Mouse (Mus musculus) left cerebral cortex, adult 18-20 months (tissue): ENCODE measurements around the gene Junb. TPM values are rescaled to one million over a fixed set of nuclear protein-coding genes. Genes with fewer than 3 reads are reported as not detected.

Experiments used
- DNase-seq, 2 experiments: peaks; one replicate each; pipeline ENCODE4 v3.0.0; 2021 to 2022; ENCODE audit warnings: low spot score in 2 of 2, mixed read lengths in 1 of 2
- long read RNA-seq, 2 experiments: library from polyadenylated mRNA; stranded (forward); transcript quantifications; one replicate each; pipeline ENCODE4 v2.0.0; 2021
- total RNA-seq, 2 experiments: library from RNA; stranded (reverse); gene quantifications; 2 replicates each; pipeline ENCODE4 v1.2.3; 2021

The Junb gene
- total RNA-seq: 100 to 1,000 TPM; 119 to 130 TPM
- long read RNA-seq, experiment 1, transcript Junb-201 (1 exons, 1,809 nt): major isoform, 338 of 339 reads
- long read RNA-seq, experiment 1, partial matches to known transcripts: 0 of 339 reads
- long read RNA-seq, experiment 1, other reads (novel, unspliced or antisense): 1 of 339 reads
- long read RNA-seq, experiment 2, transcript Junb-201 (1 exons, 1,809 nt): major isoform, 252 of 252 reads
- long read RNA-seq, experiment 2, partial matches to known transcripts: 0 of 252 reads
- long read RNA-seq, experiment 2, other reads (novel, unspliced or antisense): 0 of 252 reads

- peak; percentile 97 to 98 for DNase-seq
Observed at GRCm38 (mm10) chr8:84978248-84978940, at the start of gene Junb. Gene Junb, minus strand, starts transcription at chr8:84978718.

DNA sequence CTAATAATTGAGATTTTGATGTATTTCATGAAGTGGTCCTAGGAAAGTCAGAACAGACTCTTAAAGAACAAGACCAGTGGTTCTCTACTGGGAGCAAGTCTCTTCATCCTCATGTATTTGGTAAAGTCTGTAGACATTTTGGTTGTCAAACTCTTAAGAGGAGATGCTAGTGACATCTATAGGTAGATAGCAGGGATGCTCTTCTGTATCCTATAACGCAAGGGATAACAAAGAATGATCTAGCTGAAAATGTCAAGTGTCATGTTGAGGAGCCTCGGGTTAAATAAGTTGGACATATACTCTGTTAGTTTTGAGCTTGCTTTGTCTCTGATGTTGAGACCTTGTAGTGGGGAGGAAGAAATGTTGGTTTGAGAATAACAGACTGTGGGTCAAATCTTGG, 49.4 kb upstream of the Junb start:
- no peak for DNase-seq

DNA sequence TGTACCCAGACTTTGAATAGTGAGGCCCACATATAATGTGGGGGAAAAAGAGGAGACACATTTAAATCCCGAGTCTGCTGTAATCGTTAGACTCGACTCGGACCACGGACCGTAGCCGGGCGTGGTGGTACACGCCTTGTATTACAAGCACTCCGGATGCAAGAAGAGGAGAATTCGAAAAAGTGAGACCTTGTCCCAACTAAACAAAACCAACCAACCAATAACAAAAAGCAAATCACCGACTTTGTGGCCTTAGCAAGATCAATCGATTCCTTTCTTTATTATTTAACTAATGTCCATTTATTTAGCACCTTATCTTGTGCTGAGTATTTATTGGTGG, 49.0 kb upstream of the Junb start:
- DNase-seq: no peak

DNA sequence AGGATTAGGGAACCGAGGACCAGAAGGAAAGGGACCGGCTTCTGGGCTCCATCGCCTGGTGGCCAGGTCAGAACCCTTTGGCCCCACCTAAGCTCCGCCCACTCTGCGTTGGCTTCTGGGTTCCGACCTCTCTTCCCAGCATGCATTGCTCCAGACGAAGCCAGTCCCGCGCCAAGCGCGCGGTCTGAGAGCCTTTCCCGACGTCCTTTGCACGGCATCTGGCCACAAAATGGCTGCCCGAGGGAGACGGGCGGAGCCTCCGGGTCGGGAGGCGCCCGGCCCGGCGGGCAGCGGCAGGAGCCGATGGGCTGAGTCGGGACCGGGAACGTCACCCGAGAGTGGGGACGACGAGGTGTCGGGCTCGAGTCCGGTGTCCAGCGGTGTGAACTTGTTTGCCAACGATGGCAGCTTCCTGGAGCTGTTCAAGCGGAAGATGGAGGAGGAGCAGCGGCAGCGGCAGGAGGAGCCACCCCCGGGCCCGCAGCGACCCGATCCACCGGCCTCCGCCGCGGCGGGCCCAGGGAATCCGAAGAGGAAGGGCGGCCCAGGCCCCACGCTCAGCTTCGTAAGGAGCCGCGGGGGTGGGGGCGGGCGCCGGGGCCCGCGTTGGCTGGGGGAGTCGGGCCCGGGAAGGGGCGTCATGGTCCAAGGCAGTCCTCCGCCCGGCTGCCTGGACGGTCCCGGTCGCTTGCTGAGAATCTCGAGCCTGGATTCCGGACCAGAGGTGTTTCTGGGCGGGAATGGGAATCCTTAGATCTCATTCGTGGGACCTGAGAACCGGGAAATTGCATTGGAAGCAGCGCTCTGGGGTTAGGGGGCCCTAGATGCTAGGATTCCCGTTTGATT, 48.4 kb upstream of the Junb start, which contains the start of gene Trir:
TSS of gene Trir (plus strand) at position 154 of the 846 bp plus-strand sequence.
- peak; percentile 95 to 96 for DNase-seq

DNA sequence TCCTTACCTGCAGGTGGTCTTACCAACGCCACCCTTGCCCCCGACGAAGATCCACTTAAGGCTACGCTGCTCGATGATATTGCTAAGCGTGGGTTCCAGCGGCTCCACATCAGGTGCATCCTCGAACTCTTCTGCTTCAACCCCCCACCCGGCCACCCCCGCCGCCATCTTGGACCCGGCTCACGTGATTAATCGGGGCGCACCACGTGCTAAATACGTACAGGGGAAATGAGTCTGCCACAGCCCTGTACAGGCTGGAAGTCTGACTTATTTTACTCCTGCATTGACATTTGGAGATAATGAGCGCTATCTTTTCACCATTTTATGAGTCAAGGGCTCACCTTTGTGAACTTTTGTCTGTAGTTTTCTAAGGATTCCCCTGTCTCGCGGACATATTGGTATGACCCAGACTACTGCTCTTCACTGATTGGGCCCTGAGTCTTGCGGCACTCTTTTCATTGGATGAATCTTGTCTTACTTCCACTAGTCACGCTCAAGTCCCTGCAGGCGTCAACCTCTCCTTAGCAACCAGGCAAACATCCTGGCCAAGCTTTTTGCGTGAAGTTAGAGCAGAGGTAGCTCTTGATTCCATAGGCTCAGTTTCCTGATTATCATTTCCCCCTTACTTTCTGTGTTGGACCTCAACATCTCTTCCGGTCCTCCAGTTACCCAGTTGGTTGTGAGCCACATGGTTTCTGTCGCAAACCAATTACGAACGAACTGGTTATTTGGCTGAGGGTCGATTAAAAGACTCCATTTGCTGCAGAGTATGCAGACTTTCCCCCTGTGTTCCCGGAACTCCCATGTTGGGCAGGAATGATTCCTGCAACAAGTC, 46.8 kb upstream of the Junb start, which contains the start of gene Asna1:
TSS of gene Asna1 (minus strand) at position 184 of the 835 bp plus-strand sequence.
- DNase-seq: peak; percentile 75 to 76

GRCm38 (mm10) chr8:85023846-85024245, 45.3 kb upstream of the Junb start:
- DNase-seq: no peak

DNA sequence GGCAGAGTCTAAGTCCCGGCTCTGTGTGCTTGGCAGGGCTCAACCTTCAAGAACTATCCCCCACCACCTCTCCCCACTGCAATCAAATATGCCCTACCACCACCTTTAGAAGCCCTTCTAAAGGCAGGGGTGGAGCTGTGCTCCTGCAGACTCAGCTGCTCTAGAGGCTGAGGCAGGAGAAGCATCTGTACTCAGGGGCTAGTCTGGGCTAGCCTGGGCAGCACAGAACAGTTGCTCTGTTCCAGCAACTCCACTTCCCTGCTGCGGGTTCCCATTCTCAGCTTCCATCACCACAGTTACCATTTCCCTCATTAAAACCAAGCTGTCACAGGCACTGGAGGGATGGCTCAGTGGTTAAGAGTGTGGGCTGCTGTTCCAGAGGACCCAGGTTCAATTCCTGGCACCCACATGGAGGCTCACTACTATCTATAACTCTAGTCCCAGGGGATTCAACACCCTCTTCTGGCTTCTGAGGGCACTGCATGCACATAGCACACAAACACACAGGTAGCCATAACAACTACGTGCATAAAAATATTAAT, 43.1 kb upstream of the Junb start:
- DNase-seq: no peak

- DNase-seq: no peak
Observed at GRCm38 (mm10) chr8:85017209-85017608, 38.7 kb upstream of the Junb start.

GRCm38 (mm10) chr8:85016724-85017123, 38.2 kb upstream of the Junb start:
- DNase-seq: no peak

DNA sequence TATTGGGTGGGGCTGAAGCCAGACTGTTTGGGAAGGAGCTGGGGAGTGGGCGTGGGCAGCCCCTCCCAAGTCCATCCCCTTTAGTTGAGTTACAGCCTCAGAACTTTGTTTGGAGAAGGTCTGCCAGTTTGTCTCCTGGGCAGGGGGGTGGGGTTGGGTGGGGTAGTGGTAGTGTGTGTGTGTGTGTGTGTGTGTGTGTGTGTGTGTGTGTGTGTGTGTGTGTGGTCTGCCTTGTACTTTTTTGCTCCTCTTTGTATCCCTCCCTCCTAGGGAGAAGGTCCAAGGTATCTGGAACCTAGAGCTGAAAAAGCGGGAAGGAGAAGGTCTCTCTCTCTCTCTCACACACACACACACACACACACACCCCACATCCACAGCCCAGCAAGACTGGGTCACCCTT, 35.9 kb upstream of the Junb start, which contains the start of gene Best2:
TSS of gene Best2 (minus strand) at position 101 of the 400 bp plus-strand sequence.
- no peak for DNase-seq

GRCm38 (mm10) chr8:85013230-85013840, 34.8 kb upstream of the Junb start:
- DNase-seq: peak; percentile 80 to 83

DNA sequence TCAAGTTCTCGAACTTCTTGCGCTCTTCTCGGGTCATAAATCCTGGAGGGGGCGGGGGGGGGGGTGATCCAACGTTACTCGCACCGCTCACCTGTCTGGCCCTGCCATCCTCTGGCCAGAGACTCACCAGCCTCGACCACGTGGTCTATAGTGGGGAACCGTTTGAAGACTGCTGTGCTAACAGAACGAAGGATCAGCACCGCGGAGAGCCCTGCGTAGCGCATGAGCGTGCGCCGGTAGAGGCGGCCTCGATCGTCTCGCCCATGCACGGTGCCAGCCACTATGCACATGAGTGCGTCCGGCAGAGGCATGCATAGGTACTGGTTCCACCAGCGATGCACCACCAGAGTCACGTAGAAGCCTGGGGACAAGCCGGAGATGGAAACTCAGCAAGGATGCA, 32.7 kb upstream of the Junb start:
- DNase-seq: no peak

DNA sequence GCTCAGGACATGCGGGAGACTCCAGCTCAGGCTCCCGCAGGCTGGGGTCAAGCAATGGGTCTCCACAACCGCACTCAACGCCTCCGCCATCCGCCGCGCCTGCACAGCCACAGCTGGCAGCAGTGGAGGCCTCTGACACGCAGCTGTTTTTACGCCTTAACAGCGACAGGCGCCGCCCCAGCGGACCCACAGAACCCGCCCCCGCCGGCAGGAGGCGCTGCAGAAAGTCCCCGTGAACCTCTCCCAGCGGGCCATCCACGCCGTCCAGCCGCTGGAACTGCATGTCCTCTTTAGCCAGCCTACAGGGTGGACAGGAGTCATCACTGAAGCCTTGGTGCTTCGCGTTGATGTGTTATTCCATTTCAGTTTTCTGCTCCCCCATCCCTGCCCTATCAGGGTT, 29.2 kb upstream of the Junb start:
- no peak for DNase-seq

DNA sequence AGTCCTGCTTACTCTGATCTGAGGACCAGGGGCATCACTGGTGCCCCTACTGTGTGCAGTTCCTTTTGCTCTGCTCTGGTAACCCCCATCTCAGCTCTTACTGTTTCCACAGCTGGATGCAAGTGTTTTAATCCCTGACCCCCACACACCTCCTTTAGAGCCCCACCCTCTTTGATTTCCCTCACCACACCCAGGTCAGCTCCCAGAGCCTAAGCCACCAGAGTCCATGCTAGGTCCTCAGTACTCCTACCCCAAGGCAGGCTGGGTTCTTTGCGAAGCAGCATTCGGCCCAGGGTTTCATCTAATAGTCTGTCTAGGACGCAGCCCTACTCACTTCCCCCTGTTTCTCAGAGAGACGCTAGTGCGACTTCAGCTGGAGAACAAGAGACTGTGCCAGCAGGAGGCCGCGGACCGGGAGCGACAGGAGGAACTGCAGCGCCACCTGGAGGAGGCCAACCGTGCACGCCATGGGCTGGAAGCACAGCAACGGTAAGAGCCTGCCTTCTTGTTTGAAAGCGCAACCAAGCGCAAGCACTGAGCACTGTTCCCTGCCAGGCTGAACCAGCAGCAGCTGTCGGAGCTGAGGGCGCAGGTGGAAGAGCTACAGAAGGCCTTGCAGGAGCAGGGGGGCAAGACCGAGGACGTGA, 19.3 kb upstream of the Junb start:
- DNase-seq: peak; percentile 93 to 98

GRCm38 (mm10) chr8:84996978-84997377, 18.5 kb upstream of the Junb start:
- DNase-seq: no peak

DNA sequence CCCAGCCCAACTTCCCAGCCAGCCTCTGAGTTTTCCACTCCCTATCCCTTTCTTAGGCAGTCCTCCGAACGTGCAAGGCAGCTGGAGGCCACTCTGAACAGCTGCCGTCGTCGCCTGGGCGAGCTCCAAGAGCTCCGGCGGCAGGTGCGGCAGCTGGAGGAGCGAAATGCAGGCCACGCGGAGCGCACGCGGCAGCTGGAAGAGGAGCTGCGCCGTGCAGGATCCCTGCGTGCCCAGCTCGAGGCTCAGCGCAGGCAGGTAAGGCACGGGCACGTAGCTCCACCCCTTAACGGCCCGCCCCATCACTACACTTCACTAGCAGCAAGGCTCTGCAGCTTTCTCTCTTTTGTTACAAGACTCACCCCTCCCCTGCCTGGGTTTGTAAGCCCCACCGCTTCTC, 17.2 kb upstream of the Junb start:
- no peak for DNase-seq

GRCm38 (mm10) chr8:84994375-84994774, 15.9 kb upstream of the Junb start:
- no peak for DNase-seq

DNA sequence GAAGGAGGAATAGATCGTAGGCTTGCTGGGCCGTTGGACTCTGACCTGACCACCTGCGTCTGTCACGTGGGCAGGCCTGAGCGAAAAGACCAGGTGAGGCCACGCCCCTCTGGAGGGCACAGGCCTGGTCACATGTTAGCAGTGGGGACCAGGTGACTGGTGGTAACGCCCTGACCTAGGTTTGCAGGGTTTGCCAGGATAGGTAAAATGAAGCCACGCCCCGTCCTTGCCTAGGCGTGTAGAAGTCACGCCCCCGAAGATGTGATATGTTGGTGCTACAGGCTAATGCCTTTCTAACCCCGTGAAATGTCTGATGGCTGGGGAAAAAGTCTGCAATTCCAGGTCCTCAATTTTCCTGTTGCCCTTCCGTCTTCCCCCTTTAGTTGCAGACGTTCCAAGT, 12.3 kb upstream of the Junb start:
- DNase-seq: no peak

GRCm38 (mm10) chr8:84990349-84990748, 11.8 kb upstream of the Junb start, which contains the start of gene Hook2:
Gene Hook2, plus strand, starts transcription at chr8:84990603.
- peak; percentile 96 to 97 for DNase-seq
